Mouse (Mus musculus) forebrain, embryonic 14.5 days (tissue): ENCODE measurements around the gene Actn3. TPM values are rescaled to one million over a fixed set of nuclear protein-coding genes. Genes with fewer than 3 reads are reported as not detected.
A peak's percentile ranks its signal among the peaks of the same experiment; 100 is the strongest.

ENCODE experiments used
- ATAC-seq: fragments of 200-750 bp; cut with Nextera tagmentation; 2 replicates; pipeline ENCODE4 v1.8.0; 2017; ENCODE audit warnings: mild to moderate bottlenecking, moderate library complexity
- DNase-seq: peaks from one replicate; pipeline ENCODE4 v3.0.0-alpha.2; 2015; ENCODE audit warnings: low spot score
- H3K27ac ChIP-seq: fragments of 300-500 bp; sonication (generic); 2 replicates; pipeline ENCODE4 v1.5.1; 2014; ENCODE audit warnings: low read depth, mild to moderate bottlenecking, control low read depth, low read length, moderate library complexity
- H3K27me3 ChIP-seq: fragments of 300-500 bp; sonication (generic); replicated peaks from 2 replicates; pipeline ENCODE4 v1.6.1; 2014; ENCODE audit warnings: low read length, control low read depth, mixed read lengths; ENCODE audit not compliant: control insufficient read depth, insufficient read depth
- H3K36me3 ChIP-seq: fragments of 300-500 bp; sonication (generic); 2 replicates; pipeline ENCODE4 v1.6.1; 2014; ENCODE audit warnings: low read length, control low read depth; ENCODE audit not compliant: control insufficient read depth, insufficient read depth
- H3K4me1 ChIP-seq: fragments of 300-500 bp; sonication (generic); 2 replicates; pipeline ENCODE4 v1.6.1; 2014; ENCODE audit warnings: antibody characterized with exemption, low read length, control low read depth; ENCODE audit not compliant: control insufficient read depth, insufficient read depth
- H3K4me2 ChIP-seq: fragments of 300-500 bp; sonication (generic); 2 replicates; pipeline ENCODE4 v1.6.1; 2014; ENCODE audit warnings: mild to moderate bottlenecking, control low read depth, low read length
- H3K4me3 ChIP-seq: fragments of 300-500 bp; sonication (generic); 2 replicates; pipeline ENCODE4 v1.5.1; 2014; ENCODE audit warnings: low read depth, low read length, control low read depth
- H3K9ac ChIP-seq: fragments of 300-500 bp; sonication (generic); 2 replicates; pipeline ENCODE4 v1.6.1; 2014; ENCODE audit warnings: mild to moderate bottlenecking, low read length, control low read depth, moderate library complexity
- H3K9me3 ChIP-seq: fragments of 300-500 bp; sonication (generic); replicated peaks from 2 replicates; pipeline ENCODE4 v1.6.1; 2016; ENCODE audit warnings: low read length, control low read depth, mixed read lengths; ENCODE audit not compliant: control insufficient read depth
- WGBS: fragments of 180-500 bp; shearing (Covaris S2); extraction: QIAGEN DNeasy Blood & Tissue Kit; methylation state at CpG from one replicate; pipeline ENCODE4 v1.1.7; 2014; 5-methylcytosine and 5-hydroxymethylcytosine counted together
- polyA plus RNA-seq: library from polyadenylated mRNA; unstranded; fragments of >200 nt; fragmentation: Nextera tagmentation; extraction: Ambion mirVana; gene quantifications from 2 replicates; pipeline ENCODE4 v1.2.1, GENCODE M21; 2014

Actn3 gene
- polyA plus RNA-seq, 1 experiment from 2014 or later, result 0.88 TPM

GRCm38 (mm10) chr19:4849800-4850199 is 27.9 kb downstream of the Actn3 start:
- no peak overlapping the region for H3K4me3 ChIP-seq
- no peaks in the 10 kb centered on the region for H3K36me3 ChIP-seq
- H3K4me2 ChIP-seq, result no peak overlapping the region
- DNase-seq, result no peak
- no peak overlapping the region for H3K27ac ChIP-seq
- 63% methylated on average over 4 of the region's 4 CpGs for WGBS
- ATAC-seq, result no peak
- peaks cover 4% of the 10 kb centered on the region; the same call in 1 of the 2 replicates for H3K4me1 ChIP-seq
- no peak overlapping the region for H3K9ac ChIP-seq
- H3K9me3 ChIP-seq, result no peaks in the 10 kb centered on the region
- H3K27me3 ChIP-seq, result no peaks in the 10 kb centered on the region

- Histone ChIP-seq H3K36me3 (no peaks in the 10 kb centered on the region), H3K27me3 (no peaks in the 10 kb centered on the region), H3K4me2 (no peak overlapping the region), H3K4me1 (no peaks in the 10 kb centered on the region), H3K9me3 (no peaks in the 10 kb centered on the region), H3K4me3 (no peak overlapping the region), H3K9ac (no peak overlapping the region), H3K27ac (no peak overlapping the region)
- 38% methylated on average over 7 of the region's 7 CpGs for WGBS
- DNase-seq (no peak), ATAC-seq (no peak)
These were observed 30.2 kb downstream of the Actn3 start for GRCm38 (mm10) chr19:4847490-4847889.

DNA sequence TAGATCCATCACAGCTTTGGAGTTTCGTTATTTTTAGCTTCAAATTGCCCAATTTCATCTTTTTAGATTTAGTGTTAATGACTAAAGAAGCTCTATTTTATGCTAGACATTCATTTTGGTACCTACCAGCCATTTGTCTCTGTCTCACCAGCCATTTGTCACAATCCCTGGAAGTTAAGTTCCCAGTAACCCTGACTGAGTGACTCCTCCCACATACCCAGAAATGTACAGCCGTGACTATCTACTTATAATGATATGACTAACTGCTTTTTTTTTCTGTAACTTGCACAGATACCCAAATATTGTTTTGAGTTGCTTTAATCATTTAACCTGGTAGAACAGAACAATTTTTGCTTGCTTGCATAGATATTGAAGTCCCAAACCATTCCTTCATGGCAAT is 31.9 kb downstream of the Actn3 start:
- H3K27me3 ChIP-seq, result peaks cover 9% of the 10 kb centered on the region; the same call in 1 of the 2 replicates
- no peak overlapping the region for H3K27ac ChIP-seq
- WGBS, result 82% methylated on average over 2 of the region's 2 CpGs
- H3K4me1 ChIP-seq, result no peaks in the 10 kb centered on the region
- H3K9ac ChIP-seq, result no peak overlapping the region
- ATAC-seq, result no peak
- H3K4me2 ChIP-seq, result no peak overlapping the region
- no peaks in the 10 kb centered on the region for H3K9me3 ChIP-seq
- H3K36me3 ChIP-seq, result no peaks in the 10 kb centered on the region
- no peak overlapping the region for H3K4me3 ChIP-seq
- DNase-seq, result no peak

GRCm38 (mm10) chr19:4842611-4843010 is 35.1 kb downstream of the Actn3 start:
- Histone ChIP-seq H3K4me3 (no peak overlapping the region), H3K4me2 (no peak overlapping the region), H3K4me1 (peaks cover 9% of the 10 kb centered on the region), H3K9me3 (no peaks in the 10 kb centered on the region), H3K9ac (no peak overlapping the region), H3K36me3 (no peaks in the 10 kb centered on the region), H3K27ac (no peak overlapping the region), H3K27me3 (peaks cover 14% of the 10 kb centered on the region; the same call in 1 of the 2 replicates)
- ATAC-seq (no peak), DNase-seq (no peak)
- 71% methylated on average over 2 of the region's 2 CpGs for WGBS

GRCm38 (mm10) chr19:4840848-4841247 is 36.9 kb downstream of the Actn3 start:
- no peak overlapping the region for H3K4me2 ChIP-seq
- WGBS, result 87% methylated on average over 9 of the region's 9 CpGs

GRCm38 (mm10) chr19:4839149-4839548 is 38.6 kb downstream of the Actn3 start, which contains the start of the genes Ccs and Ccdc87:
Gene Ccs (minus strand): TSS chr19:4839332.
Gene Ccdc87 (plus strand): TSS chr19:4839366.
- H3K4me1 ChIP-seq, result peaks cover 9% of the 10 kb centered on the region
- ATAC-seq, result peak; percentile 99
- peaks cover 14% of the 10 kb centered on the region; the same call in 1 of the 2 replicates for H3K27me3 ChIP-seq
- under 1% methylated on average over 25 of the region's 25 CpGs for WGBS
- H3K4me3 ChIP-seq, result peak within 1 kb of the TSS; percentile 53
- no peaks in the 10 kb centered on the region for H3K36me3 ChIP-seq
- H3K9ac ChIP-seq, result peak within 1 kb of the TSS; percentile 72
- H3K9me3 ChIP-seq, result no peaks in the 10 kb centered on the region
- H3K4me2 ChIP-seq, result peak within 1 kb of the TSS; percentile 96
- DNase-seq, result peak; percentile 97
- no peak within 1 kb of the TSS for H3K27ac ChIP-seq

More at GRCm38 (mm10) chr19:4840848-4841247, 36.9 kb downstream of the Actn3 start:
- Histone ChIP-seq H3K4me1 (peaks cover 9% of the 10 kb centered on the region), H3K9ac (no peak overlapping the region), H3K27ac (no peak overlapping the region), H3K27me3 (peaks cover 14% of the 10 kb centered on the region; the same call in 1 of the 2 replicates), H3K4me3 (no peak overlapping the region), H3K9me3 (no peaks in the 10 kb centered on the region), H3K36me3 (no peaks in the 10 kb centered on the region)
- ATAC-seq, result no peak
- no peak for DNase-seq

DNA sequence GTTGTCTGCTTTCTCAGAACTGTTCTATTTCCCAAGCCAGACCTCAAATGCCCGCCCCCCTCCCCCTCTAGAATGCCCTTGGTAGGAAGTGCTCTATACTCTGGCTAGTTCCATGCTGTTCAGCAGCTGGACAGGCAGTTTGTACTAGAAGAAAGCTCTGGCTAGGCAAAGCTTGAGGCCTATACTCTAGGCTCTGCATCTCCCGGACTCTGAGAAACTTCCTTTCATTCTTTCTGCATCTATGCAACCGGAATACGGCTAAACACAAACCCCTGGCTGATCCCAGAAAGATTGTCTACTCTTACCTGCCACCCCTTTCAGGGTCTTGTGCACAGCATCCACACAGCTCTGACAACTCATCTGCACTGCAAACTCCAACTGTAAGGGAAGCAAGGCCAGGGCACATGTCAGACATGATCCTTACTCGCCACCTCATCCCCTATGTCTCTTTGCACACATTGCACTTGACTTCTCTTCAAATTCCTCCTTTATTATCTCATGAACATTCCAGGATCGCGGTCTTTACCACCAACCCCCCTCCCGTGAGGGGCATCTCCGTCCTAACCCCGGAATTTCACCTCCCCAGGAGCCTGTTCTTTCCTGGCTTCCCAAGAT is 39.1 kb downstream of the Actn3 start:
- Histone ChIP-seq H3K4me2 (peak overlapping the region; percentile 96), H3K9ac (peak overlapping the region; percentile 72), H3K4me1 (peaks cover 9% of the 10 kb centered on the region), H3K4me3 (peak overlapping the region; percentile 53), H3K36me3 (no peaks in the 10 kb centered on the region), H3K9me3 (no peaks in the 10 kb centered on the region), H3K27ac (no peak overlapping the region), H3K27me3 (peaks cover 14% of the 10 kb centered on the region; the same call in 1 of the 2 replicates)
- 30% methylated on average over 10 of the region's 10 CpGs for WGBS
- ATAC-seq, result no peak; the same call in 1 of the 2 replicates
- no peak for DNase-seq

DNA sequence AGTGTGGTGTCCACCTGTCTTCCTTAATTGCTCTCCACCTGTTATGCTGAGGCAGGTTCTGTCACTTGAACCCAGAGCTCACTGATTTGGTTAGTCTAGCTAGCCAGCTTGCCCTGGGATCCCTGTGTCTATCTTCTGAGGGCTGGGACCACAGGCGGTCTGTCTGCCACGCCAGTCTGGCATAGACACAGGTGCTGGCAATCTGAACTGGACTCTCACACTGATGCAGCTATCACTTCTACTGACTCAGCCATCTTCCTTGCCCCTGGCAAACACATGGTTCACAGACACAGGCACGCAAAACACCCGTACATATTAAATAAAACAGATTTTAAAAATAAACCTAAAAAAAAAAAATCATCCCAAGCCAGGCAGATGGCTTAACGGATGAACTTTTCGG is 40.7 kb downstream of the Actn3 start:
- no peak for ATAC-seq
- no peaks in the 10 kb centered on the region for H3K9me3 ChIP-seq

GRCm38 (mm10) chr19:4836096-4836495 is 41.6 kb downstream of the Actn3 start:
- H3K9me3 ChIP-seq, result no peaks in the 10 kb centered on the region
- ATAC-seq, result no peak
- DNase-seq, result no peak
- peaks cover 5% of the 10 kb centered on the region; the same call in 1 of the 2 replicates for H3K27me3 ChIP-seq
- 79% methylated on average over 2 of the region's 2 CpGs for WGBS
- H3K4me3 ChIP-seq, result no peak overlapping the region
- H3K9ac ChIP-seq, result no peak overlapping the region
- H3K4me1 ChIP-seq, result peaks cover 9% of the 10 kb centered on the region
- peaks cover 4% of the 10 kb centered on the region; the same call in 1 of the 2 replicates for H3K36me3 ChIP-seq
- no peak overlapping the region for H3K27ac ChIP-seq
- no peak overlapping the region for H3K4me2 ChIP-seq

More for the DNA sequence above, 40.7 kb downstream of the Actn3 start:
- Histone ChIP-seq H3K4me1 (peaks cover 9% of the 10 kb centered on the region), H3K4me3 (no peak overlapping the region), H3K9ac (no peak overlapping the region), H3K27me3 (peaks cover 10% of the 10 kb centered on the region; the same call in 1 of the 2 replicates), H3K27ac (no peak overlapping the region), H3K4me2 (no peak overlapping the region), H3K36me3 (peaks cover 4% of the 10 kb centered on the region; the same call in 1 of the 2 replicates)
- 91% methylated on average over 6 of the region's 6 CpGs for WGBS
- no peak for DNase-seq
